Mouse (Mus musculus) liver, embryonic 14.5 days (tissue): ENCODE data around the gene Apbb2. TPM values are rescaled to one million over a fixed set of nuclear protein-coding genes. Genes with fewer than 3 reads are reported as not detected.

Experiments
- ATAC-seq: fragments of 200-750 bp; cut with Nextera tagmentation; 2 replicates; pipeline ENCODE4 v1.8.0; 2017; ENCODE audit warnings: moderate number of reproducible peaks, mild to moderate bottlenecking, moderate library complexity; ENCODE audit not compliant: insufficient read depth
- DNase-seq, 3 experiments: peaks; one replicate each; pipeline ENCODE4 v3.0.0-alpha.2; 2012 to 2013; ENCODE audit warnings: low read depth in 3 of 3, low spot score in 3 of 3
- H3K27ac ChIP-seq: fragments of 300-500 bp; sonication (generic); 2 replicates; pipeline ENCODE4 v1.5.1; 2014; ENCODE audit warnings: moderate library complexity, mild to moderate bottlenecking, control low read depth, inconsistent platforms
- H3K27me3 ChIP-seq: fragments of 300-500 bp; sonication (generic); 2 replicates; pipeline ENCODE4 v1.6.1; 2014; ENCODE audit warnings: mild to moderate bottlenecking, low read length, moderate library complexity; ENCODE audit not compliant: control insufficient read depth, insufficient read depth
- H3K36me3 ChIP-seq: fragments of 300-500 bp; sonication (generic); replicated peaks from 2 replicates; pipeline ENCODE4 v1.6.1; 2014; ENCODE audit warnings: low read depth; ENCODE audit not compliant: control insufficient read depth, insufficient read depth
- H3K4me1 ChIP-seq, 2 experiments: fragments of 200-500 bp in 1 of 2; fragments of 300-500 bp in 1 of 2; sonication (generic) in 1 of 2; replicated peaks; 2 replicates each; pipeline ENCODE4 v1.6.1; 2012 to 2014; ENCODE audit warnings: antibody characterized with exemption in 1 of 2, inconsistent platforms in 1 of 2, low read length in 1 of 2; ENCODE audit not compliant: control insufficient read depth in 2 of 2, insufficient read depth in 2 of 2
- H3K4me2 ChIP-seq: fragments of 300-500 bp; sonication (generic); 2 replicates; pipeline ENCODE4 v1.6.1; 2014; ENCODE audit warnings: low read depth, mild to moderate bottlenecking, control low read depth, moderate library complexity
- H3K4me3 ChIP-seq, 2 experiments: fragments of 200-500 bp in 1 of 2; fragments of 300-500 bp in 1 of 2; sonication (generic) in 1 of 2; 2 replicates each; pipeline ENCODE4 v1.5.1; 2012 to 2014; ENCODE audit warnings: low read depth in 2 of 2, low read length in 2 of 2, mild to moderate bottlenecking in 2 of 2, control low read depth in 1 of 2, inconsistent platforms in 1 of 2, moderate library complexity in 1 of 2; ENCODE audit not compliant: insufficient read depth in 1 of 2
- H3K9ac ChIP-seq: fragments of 300-500 bp; sonication (generic); replicated peaks from 2 replicates; pipeline ENCODE4 v1.6.1; 2014; ENCODE audit warnings: mild to moderate bottlenecking, control low read depth, moderate library complexity
- H3K9me3 ChIP-seq: fragments of 300-500 bp; sonication (generic); 2 replicates; pipeline ENCODE4 v1.6.1; 2016; ENCODE audit warnings: low read length, mixed read lengths; ENCODE audit not compliant: control insufficient read depth
- CTCF ChIP-seq: IDR thresholded peaks from 2 replicates; pipeline ENCODE4 v1.5.1; 2016; ENCODE audit warnings: antibody characterized with exemption, low read depth, control low read depth
- EP300 ChIP-seq: IDR thresholded peaks from 2 replicates; pipeline ENCODE4 v1.6.1; 2016; ENCODE audit warnings: antibody characterized with exemption, low read depth
- WGBS: fragments of 180-500 bp; shearing (Covaris S2); extraction: QIAGEN DNeasy Blood & Tissue Kit; methylation state at CpG from one replicate; pipeline ENCODE4 v1.1.7; 2014; ENCODE audit not compliant: insufficient replicate concordance; 5-methylcytosine and 5-hydroxymethylcytosine counted together
- polyA plus RNA-seq, 2 experiments: library from polyadenylated mRNA; depleted of rRNA in 1 of 2; stranded (reverse) in 1 of 2; unstranded in 1 of 2; fragments of >200 nt; fragmentation: Nextera tagmentation in 1 of 2; extraction: Ambion mirVana in 1 of 2; gene quantifications; 2 replicates each; pipeline versions ENCODE4 v1.2.1 to v1.2.3; 2012 to 2014

The Apbb2 gene
- polyA plus RNA-seq, 2 experiments, result 0.92 to 2.8 TPM

DNA sequence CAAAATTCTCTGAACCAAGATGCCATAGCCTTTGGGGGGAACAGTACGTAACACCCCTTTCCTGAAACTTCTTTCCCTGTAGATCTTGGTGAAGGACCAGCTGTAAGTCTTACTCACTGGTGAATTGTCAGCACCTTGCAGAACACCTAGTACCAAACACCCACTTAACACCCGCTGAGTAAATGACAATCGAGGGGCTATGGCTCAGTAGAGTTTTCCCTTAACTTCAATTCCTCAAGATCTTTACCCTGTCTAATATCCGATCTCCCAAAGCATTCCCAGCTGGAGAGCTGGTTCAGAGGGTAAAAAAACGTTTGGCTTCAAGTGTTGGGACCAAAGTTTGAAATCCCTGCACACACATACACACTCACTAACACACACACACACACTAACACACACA, 109.4 kb downstream of the Apbb2 start:
- ATAC-seq (no peak), DNase-seq (no peak)
- H3K27me3 ChIP-seq, result no peaks in the 10 kb centered on the region
- H3K4me1 ChIP-seq, result peaks cover 0 to 1% of the 10 kb centered on the region in 2 experiments; a peak in 1 of 4 replicates
- H3K36me3 ChIP-seq, result no peaks in the 10 kb centered on the region
- 55% methylated on average over 5 of the region's 5 CpGs for WGBS
- no peaks in the 10 kb centered on the region for H3K9me3 ChIP-seq
- TF ChIP-seq CTCF, result no peak
- no peak for TF ChIP-seq EP300
- no peak overlapping the region for H3K27ac ChIP-seq
- no peak overlapping the region for H3K4me3 ChIP-seq
- H3K9ac ChIP-seq, result no peak overlapping the region
- no peak overlapping the region for H3K4me2 ChIP-seq

DNA sequence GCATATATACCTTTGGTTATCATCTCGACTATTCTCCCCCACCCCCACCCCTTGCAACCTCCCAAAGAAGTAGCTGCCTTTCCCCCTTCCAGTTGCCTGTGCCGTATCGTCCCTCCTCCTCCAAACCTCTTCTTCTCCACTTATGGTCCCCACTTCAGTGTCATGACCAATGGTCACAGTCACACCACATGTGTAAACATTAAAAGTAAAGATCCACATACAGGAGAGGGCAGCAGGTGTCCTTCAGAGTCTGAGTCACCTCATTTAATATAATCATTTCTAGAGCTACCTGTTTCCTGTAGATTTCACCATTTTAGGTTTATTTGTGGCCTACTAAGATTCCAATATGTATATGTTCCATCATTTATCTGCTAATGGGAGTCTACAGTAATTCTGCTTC, 113.0 kb downstream of the Apbb2 start:
- no peak overlapping the region for H3K9ac ChIP-seq
- no peaks in the 10 kb centered on the region for H3K27me3 ChIP-seq
- TF ChIP-seq EP300 (no peak), CTCF (no peak)
- H3K27ac ChIP-seq, result no peak overlapping the region
- H3K9me3 ChIP-seq, result no peaks in the 10 kb centered on the region
- no peak overlapping the region for H3K4me3 ChIP-seq
- WGBS, result 49% methylated on average over 3 of the region's 3 CpGs
- H3K4me2 ChIP-seq, result no peak overlapping the region
- peaks cover 0 to 8% of the 10 kb centered on the region in 2 experiments; a peak in 2 of 4 replicates for H3K4me1 ChIP-seq
- no peaks in the 10 kb centered on the region for H3K36me3 ChIP-seq
- DNase-seq (no peak), ATAC-seq (no peak)

DNA sequence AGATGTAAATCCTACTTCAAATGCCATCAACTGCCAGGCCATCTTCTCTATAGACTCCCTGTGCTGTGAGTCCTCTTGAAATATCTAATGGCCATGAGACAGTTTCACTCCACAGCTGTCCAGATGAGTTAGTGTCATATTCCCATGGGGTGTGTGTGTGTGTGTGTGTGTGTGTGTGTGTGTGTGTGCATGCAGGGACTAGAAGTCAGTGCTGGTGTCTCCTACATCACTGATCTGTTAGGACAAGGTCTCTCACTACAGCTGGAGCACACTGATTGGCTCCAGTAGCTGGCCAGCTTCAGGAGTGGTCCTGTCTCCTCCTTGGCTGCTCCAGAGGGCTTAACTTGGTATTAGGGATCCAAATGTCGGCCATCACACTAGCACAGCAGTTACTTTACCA, 113.5 kb downstream of the Apbb2 start:
- Histone ChIP-seq H3K4me3 (no peak overlapping the region), H3K9ac (no peak overlapping the region), H3K27ac (no peak overlapping the region), H3K4me1 (peaks cover 0 to 8% of the 10 kb centered on the region in 2 experiments; a peak in 2 of 4 replicates), H3K9me3 (no peaks in the 10 kb centered on the region), H3K27me3 (no peaks in the 10 kb centered on the region), H3K36me3 (no peaks in the 10 kb centered on the region), H3K4me2 (no peak overlapping the region)
- TF ChIP-seq EP300 (no peak), CTCF (no peak)
- DNase-seq (no peak), ATAC-seq (no peak)
- 42% methylated on average over 1 of the region's 1 CpGs for WGBS

DNA sequence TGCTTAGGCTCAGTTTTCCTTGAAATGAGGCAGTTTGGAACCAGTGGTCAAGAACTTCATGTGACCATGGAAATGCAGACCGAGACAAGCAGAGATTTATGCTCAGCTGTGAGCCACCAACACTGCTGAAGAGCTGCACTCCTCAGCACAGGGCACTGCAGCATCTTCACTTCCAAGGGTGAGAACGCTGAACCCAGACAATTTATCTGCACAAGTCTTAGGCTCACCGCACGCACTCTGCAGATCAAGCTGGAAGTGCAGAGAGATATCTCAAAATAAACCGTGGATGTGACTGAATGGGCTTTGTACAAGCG, 114.2 kb downstream of the Apbb2 start:
- TF ChIP-seq CTCF, result no peak
- no peak for TF ChIP-seq EP300
- no peaks in the 10 kb centered on the region for H3K9me3 ChIP-seq
- no peak for ATAC-seq

DNA sequence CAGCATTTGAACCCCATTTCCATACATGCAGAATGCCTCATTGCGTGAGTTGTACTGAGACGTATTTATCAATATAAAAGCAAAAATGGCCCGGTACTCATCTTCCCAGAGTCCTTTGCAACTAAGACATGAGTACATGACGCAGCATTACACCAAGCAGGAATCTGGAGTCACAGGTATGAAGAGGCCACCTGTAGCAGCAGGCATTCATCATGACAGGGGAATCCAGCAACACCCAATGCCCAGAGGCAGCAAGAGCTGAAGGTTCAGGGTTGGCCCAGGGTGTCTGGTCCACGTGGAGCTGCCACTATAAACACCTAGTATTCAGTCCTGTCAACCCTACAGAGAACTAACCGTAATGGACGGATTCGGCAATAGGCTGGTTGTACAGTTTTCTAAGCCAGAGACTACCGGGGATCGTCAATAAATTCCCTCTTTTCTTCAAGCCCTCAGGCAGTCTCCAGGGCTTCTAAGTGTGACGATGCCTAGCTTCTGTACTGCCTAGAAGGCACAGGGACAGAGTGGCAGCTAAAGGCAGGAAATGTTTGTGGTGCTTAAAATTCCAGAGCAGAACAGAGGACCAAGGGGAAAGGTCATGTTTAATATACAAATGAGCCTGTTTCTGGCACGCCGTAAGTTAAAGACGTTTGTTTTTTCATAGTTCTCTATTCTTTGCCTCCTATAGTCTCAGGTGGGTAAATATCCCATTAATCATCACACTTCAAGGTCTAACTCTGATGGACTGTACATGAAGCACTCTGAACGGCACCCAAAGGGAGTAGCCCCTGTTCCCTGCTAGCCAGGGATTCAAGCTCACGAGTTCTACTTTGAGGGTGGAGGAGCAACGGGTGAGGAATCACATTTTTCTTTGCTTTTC, 114.8 kb downstream of the Apbb2 start:
- no peak for DNase-seq
- TF ChIP-seq EP300 (no peak), CTCF (no peak)
- Histone ChIP-seq H3K4me3 (no peak overlapping the region), H3K36me3 (no peaks in the 10 kb centered on the region), H3K4me1 (peaks cover 0 to 8% of the 10 kb centered on the region in 2 experiments; a peak in 2 of 4 replicates), H3K27me3 (no peaks in the 10 kb centered on the region), H3K4me2 (no peak overlapping the region), H3K27ac (no peak overlapping the region), H3K9me3 (no peaks in the 10 kb centered on the region), H3K9ac (no peak overlapping the region)
- ATAC-seq, result no peak
- WGBS, result 43% methylated on average over 17 of the region's 17 CpGs

More for the DNA sequence above, 114.2 kb downstream of the Apbb2 start:
- H3K36me3 ChIP-seq, result no peaks in the 10 kb centered on the region
- no peak overlapping the region for H3K9ac ChIP-seq
- no peaks in the 10 kb centered on the region for H3K27me3 ChIP-seq
- no peak overlapping the region for H3K4me2 ChIP-seq
- DNase-seq, result no peak
- no peak overlapping the region for H3K27ac ChIP-seq
- H3K4me1 ChIP-seq, result peaks cover 0 to 8% of the 10 kb centered on the region in 2 experiments; a peak in 2 of 4 replicates
- no peak overlapping the region for H3K4me3 ChIP-seq
- 63% methylated on average over 6 of the region's 6 CpGs for WGBS
